Mouse (Mus musculus): ENCODE measurements around the gene Ppia. TPM values are rescaled to one million over a fixed set of nuclear protein-coding genes. Genes with fewer than 3 reads are reported as not detected.
"Not testable (repeated sequence)": the region's sequence is repeated elsewhere in the genome, so short reads cannot be mapped to it uniquely, and the experiment has no call there.

The Ppia gene
- 4,105 and 4,592 TPM in 2 replicates for polyA plus RNA-seq (2014; fragmentation: Nextera tagmentation; extraction: Ambion mirVana)

DNA sequence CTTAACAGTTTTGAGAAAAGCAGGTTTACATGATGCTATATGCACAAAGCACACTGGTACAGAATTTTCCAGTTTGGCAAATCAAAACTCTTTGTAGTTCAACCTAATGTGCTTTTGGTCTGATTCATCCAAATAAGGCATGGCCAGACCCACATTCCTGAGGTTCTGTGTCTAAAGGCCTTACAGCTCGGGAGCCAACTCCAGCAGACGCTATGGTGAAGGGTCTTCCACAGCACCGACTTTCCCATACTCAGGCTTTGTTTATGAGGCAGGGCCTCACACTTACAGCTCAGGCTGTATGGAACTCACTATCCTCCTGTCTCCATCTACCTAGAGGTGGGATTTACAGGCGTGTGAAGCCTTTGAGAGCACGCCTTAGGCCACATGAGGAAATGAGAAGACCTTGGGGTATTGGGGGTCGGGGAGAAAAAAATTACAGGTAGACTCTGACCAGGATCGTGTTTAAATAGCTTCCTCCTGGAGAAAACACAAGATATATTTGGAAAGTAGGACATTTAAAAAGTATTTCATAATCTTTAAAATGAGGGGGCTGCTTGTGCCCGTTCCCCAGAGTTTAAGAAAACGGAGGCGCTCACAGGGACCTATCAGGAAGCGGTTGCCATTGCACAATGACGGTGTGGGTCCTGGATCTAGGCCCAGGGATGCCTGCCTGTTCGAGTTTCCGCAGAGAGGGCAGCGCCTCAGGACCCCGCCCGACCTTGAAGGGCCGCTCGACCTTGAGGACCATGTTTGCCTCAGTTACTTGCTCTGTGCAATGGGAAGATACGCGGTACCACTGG lies at the start of gene Ppia:
Ppia (plus strand) TSS at position 693 of the 800 bp plus-strand sequence.
- DNase-seq (ENCODE audit: low spot score) (no peak), ATAC-seq (no peak)
- H3K36me3 ChIP-seq (ENCODE audit: control insufficient read depth, insufficient read depth, low read length) = peaks cover 16% of the 10 kb centered on the region
- H3K4me3 ChIP-seq (ENCODE audit: low read depth, low read length) = peak within 1 kb of the TSS; percentile 86
- H3K9ac ChIP-seq (ENCODE audit: low read length) = peak within 1 kb of the TSS; percentile 96
- H3K4me1 ChIP-seq (ENCODE audit: control insufficient read depth, insufficient read depth, low read length) = peaks cover 15% of the 10 kb centered on the region
- WGBS = 12% methylated on average over 21 of the region's 21 CpGs
- no peaks in the 10 kb centered on the region for H3K27me3 ChIP-seq (replicated peaks; ENCODE audit: control insufficient read depth, insufficient read depth, low read length)
- no peaks in the 10 kb centered on the region for H3K9me3 ChIP-seq (replicated peaks; ENCODE audit: control insufficient read depth, low read length)
- H3K27ac ChIP-seq (ENCODE audit: low read depth, low read length) = peak within 1 kb of the TSS; percentile 96
- peak within 1 kb of the TSS; percentile 66 for H3K4me2 ChIP-seq (ENCODE audit: low read length)

DNA sequence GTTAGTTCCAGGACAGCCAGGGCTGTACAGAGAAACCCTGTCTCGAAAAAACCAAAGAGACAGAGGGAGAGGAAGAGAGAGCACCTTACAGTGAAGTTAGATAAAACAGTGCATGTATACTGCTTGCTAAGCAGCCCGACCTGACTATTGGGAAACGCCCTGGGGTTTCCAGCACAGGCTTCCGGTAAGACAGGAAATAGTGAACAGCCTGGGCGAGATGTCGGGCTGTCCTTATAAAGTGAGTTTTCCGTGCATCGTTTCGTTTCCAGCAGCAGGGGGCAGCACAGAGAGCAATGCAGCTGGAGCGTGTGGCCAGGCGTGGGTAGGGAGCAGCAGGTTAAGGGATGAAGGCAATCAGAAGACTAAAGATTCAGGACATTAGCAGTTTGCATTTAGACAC lies 49.4 kb upstream of the Ppia start:
- Histone ChIP-seq H3K4me1 (ENCODE audit: control insufficient read depth, insufficient read depth, low read length) (no peaks in the 10 kb centered on the region), H3K9me3 (replicated peaks; ENCODE audit: control insufficient read depth, low read length) (no peaks in the 10 kb centered on the region), H3K27ac (ENCODE audit: low read depth, low read length) (no peak overlapping the region), H3K4me2 (ENCODE audit: low read length) (no peak overlapping the region), H3K9ac (ENCODE audit: low read length) (no peak overlapping the region), H3K27me3 (replicated peaks; ENCODE audit: control insufficient read depth, insufficient read depth, low read length) (no peaks in the 10 kb centered on the region), H3K4me3 (ENCODE audit: low read depth, low read length) (no peak overlapping the region), H3K36me3 (ENCODE audit: control insufficient read depth, insufficient read depth, low read length) (no peaks in the 10 kb centered on the region)
- DNase-seq (ENCODE audit: low spot score) = peak; percentile 70
- peak; percentile 58 for ATAC-seq
- 25% methylated on average over 11 of the region's 11 CpGs for WGBS

- Histone ChIP-seq H3K36me3 (ENCODE audit: control insufficient read depth, insufficient read depth, low read length) (no peaks in the 10 kb centered on the region), H3K4me2 (ENCODE audit: low read length) (no peak overlapping the region), H3K27ac (ENCODE audit: low read depth, low read length) (no peak overlapping the region), H3K4me3 (ENCODE audit: low read depth, low read length) (no peak overlapping the region), H3K9me3 (replicated peaks; ENCODE audit: control insufficient read depth, low read length) (no peaks in the 10 kb centered on the region), H3K9ac (ENCODE audit: low read length) (no peak overlapping the region), H3K4me1 (ENCODE audit: control insufficient read depth, insufficient read depth, low read length) (no peaks in the 10 kb centered on the region), H3K27me3 (replicated peaks; ENCODE audit: control insufficient read depth, insufficient read depth, low read length) (no peaks in the 10 kb centered on the region)
- 88% methylated on average over 6 of the region's 6 CpGs for WGBS
- ATAC-seq (no peak), DNase-seq (ENCODE audit: low spot score) (no peak)
Measured at GRCm38 (mm10) chr11:6366434-6366833, 48.8 kb upstream of the Ppia start.

DNA sequence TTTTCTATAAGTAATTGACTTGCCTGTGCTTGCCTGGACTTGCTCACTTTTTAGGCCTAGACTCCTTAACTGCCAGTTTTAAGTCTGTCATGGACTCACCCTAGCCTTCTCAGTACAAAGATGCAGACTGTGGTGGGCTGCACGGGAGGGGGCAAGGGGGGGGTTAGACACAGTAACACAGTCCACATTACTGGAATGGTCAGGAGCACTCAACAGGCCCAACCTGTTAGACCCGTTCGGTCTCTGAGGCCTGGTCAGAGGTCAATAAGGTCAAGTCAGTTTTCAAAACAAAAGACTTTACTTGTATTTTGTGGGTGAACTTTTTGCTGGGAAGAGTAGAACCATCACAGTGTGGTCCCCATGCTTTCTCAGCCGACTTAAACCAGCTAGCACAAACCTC lies 48.1 kb upstream of the Ppia start:
- Histone ChIP-seq H3K27me3 (replicated peaks; ENCODE audit: control insufficient read depth, insufficient read depth, low read length) (no peaks in the 10 kb centered on the region), H3K4me3 (ENCODE audit: low read depth, low read length) (no peak overlapping the region), H3K9ac (ENCODE audit: low read length) (no peak overlapping the region), H3K27ac (ENCODE audit: low read depth, low read length) (no peak overlapping the region), H3K9me3 (replicated peaks; ENCODE audit: control insufficient read depth, low read length) (no peaks in the 10 kb centered on the region), H3K4me1 (ENCODE audit: control insufficient read depth, insufficient read depth, low read length) (no peaks in the 10 kb centered on the region), H3K36me3 (ENCODE audit: control insufficient read depth, insufficient read depth, low read length) (no peaks in the 10 kb centered on the region), H3K4me2 (ENCODE audit: low read length) (no peak overlapping the region)
- WGBS = 89% methylated on average over 4 of the region's 4 CpGs
- no peak for DNase-seq (ENCODE audit: low spot score)
- no peak for ATAC-seq

DNA sequence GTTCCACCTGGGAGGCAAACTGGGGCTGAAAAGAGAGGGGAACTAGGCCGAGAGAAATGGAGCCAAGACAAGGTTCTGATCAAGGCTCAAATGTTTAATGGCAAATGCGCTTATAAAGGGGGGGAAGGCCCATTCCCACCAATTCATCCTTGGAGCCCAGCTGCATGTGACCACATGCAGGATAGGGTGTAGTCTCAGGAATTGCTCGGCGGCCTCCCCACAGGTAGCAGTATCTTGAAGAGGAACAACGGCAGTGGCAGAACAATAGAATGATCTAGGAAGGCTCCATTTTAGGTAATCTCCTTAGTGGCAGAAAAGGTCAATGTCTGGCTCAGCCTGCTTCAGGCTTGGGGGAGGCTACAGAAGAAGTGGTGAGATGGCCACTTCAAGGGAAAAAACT lies 47.3 kb upstream of the Ppia start:
- not testable (repeated sequence) for H3K9ac ChIP-seq (ENCODE audit: low read length); ATAC-seq; H3K27ac ChIP-seq (ENCODE audit: low read depth, low read length); H3K36me3 ChIP-seq (ENCODE audit: control insufficient read depth, insufficient read depth, low read length); H3K4me1 ChIP-seq (ENCODE audit: control insufficient read depth, insufficient read depth, low read length); H3K4me3 ChIP-seq (ENCODE audit: low read depth, low read length); H3K27me3 ChIP-seq (replicated peaks; ENCODE audit: control insufficient read depth, insufficient read depth, low read length); H3K4me2 ChIP-seq (ENCODE audit: low read length); DNase-seq (ENCODE audit: low spot score); H3K9me3 ChIP-seq (replicated peaks; ENCODE audit: control insufficient read depth, low read length)
- WGBS = 85% methylated on average over 5 of the region's 5 CpGs

DNA sequence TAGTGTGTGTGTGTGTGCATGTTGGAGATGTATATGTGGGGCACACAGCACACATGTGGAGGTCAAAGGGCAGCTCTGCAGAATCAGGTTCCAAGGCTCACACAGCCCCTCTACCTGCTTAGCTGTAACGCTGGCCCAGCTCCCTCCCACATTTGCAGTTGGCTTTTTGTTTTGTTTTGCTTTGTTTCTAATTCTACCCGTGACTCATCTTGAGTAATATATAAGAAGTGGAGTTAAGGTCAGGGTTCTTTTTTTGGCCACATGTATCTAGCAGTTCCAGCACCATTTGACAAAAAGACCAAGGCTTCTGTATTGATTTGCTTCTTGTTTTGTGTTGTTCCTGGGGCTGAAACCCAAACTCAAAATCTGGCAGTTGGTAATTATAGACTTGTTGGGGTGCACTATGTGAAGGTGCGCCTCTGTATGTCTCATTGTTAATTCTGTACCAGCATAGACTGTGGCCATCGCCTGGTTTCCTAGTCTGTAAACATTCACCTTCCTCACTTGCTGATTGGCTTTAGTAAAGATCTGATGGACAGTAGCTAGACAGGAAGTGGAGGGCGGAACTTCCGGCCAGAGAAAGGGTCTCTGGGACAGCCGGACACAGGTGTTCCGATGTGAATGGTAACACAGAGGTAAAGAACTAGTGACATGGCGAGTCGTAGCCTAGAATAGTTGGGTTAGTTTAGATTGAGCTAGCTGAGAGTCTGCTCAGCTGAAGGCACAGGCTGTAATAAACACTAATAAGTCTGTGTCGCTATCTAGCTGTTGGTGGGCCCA lies 43.7 kb upstream of the Ppia start:
- Histone ChIP-seq H3K9ac (ENCODE audit: low read length) (no peak overlapping the region), H3K4me3 (ENCODE audit: low read depth, low read length) (no peak overlapping the region), H3K9me3 (replicated peaks; ENCODE audit: control insufficient read depth, low read length) (no peaks in the 10 kb centered on the region), H3K36me3 (ENCODE audit: control insufficient read depth, insufficient read depth, low read length) (no peaks in the 10 kb centered on the region), H3K27me3 (replicated peaks; ENCODE audit: control insufficient read depth, insufficient read depth, low read length) (no peaks in the 10 kb centered on the region), H3K4me2 (ENCODE audit: low read length) (no peak overlapping the region), H3K4me1 (ENCODE audit: control insufficient read depth, insufficient read depth, low read length) (no peaks in the 10 kb centered on the region), H3K27ac (ENCODE audit: low read depth, low read length) (no peak overlapping the region)
- DNase-seq (ENCODE audit: low spot score) (no peak), ATAC-seq (no peak)
- WGBS = 89% methylated on average over 11 of the region's 11 CpGs

DNA sequence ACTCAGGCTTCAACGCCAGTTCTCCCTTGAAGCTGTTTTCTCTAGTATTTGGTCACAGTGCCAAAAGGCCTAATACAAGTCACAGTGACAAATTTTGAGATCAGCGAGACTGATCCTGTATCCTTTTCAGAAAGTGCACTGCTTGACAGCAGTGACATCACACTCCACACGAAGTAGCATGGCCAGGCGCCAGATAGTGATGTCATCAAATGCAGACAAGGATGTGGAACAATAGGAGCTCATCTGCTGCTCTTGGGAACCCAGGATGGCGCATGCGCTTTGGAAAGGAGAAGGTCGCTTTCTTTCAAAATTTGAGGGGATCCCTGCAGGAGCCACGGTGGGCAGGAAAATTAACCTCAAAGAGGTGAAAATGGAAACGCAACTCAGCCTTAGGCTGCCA lies 42.5 kb upstream of the Ppia start:
- Histone ChIP-seq H3K27me3 (replicated peaks; ENCODE audit: control insufficient read depth, insufficient read depth, low read length) (no peaks in the 10 kb centered on the region), H3K4me3 (ENCODE audit: low read depth, low read length) (no peak overlapping the region), H3K9ac (ENCODE audit: low read length) (no peak overlapping the region), H3K4me1 (ENCODE audit: control insufficient read depth, insufficient read depth, low read length) (no peaks in the 10 kb centered on the region), H3K9me3 (replicated peaks; ENCODE audit: control insufficient read depth, low read length) (no peaks in the 10 kb centered on the region), H3K4me2 (ENCODE audit: low read length) (no peak overlapping the region), H3K27ac (ENCODE audit: low read depth, low read length) (no peak overlapping the region), H3K36me3 (ENCODE audit: control insufficient read depth, insufficient read depth, low read length) (no peaks in the 10 kb centered on the region)
- no peak for ATAC-seq
- WGBS = 71% methylated on average over 9 of the region's 9 CpGs
- DNase-seq (ENCODE audit: low spot score) = peak; percentile 27

DNA sequence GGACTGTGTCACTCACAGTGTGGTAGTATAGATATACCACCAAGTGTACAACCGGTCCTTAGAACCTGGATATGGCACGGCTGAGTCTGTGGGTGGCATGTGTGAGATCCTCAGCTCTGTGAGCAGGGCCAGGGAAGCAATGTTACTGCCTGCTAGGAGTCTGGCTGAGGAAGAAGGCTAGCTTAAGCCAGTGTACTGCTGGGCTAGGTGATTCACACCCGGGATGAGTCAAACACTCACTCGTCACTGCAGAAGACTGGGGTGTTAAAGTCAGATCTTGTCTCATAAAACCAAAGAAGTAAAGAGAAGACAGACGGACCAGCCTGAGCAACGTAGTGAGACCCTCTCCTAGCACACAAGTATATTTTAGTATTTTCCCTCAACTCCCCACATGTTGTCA lies 34.3 kb upstream of the Ppia start:
- no peak for DNase-seq (ENCODE audit: low spot score)
- Histone ChIP-seq H3K9ac (ENCODE audit: low read length) (no peak overlapping the region), H3K36me3 (ENCODE audit: control insufficient read depth, insufficient read depth, low read length) (no peaks in the 10 kb centered on the region), H3K27ac (ENCODE audit: low read depth, low read length) (no peak overlapping the region), H3K4me1 (ENCODE audit: control insufficient read depth, insufficient read depth, low read length) (no peaks in the 10 kb centered on the region), H3K9me3 (replicated peaks; ENCODE audit: control insufficient read depth, low read length) (no peaks in the 10 kb centered on the region), H3K4me2 (ENCODE audit: low read length) (no peak overlapping the region), H3K27me3 (replicated peaks; ENCODE audit: control insufficient read depth, insufficient read depth, low read length) (no peaks in the 10 kb centered on the region), H3K4me3 (ENCODE audit: low read depth, low read length) (no peak overlapping the region)
- no peak for ATAC-seq
- WGBS = 85% methylated on average over 6 of the region's 6 CpGs

All from forebrain, embryonic 14.5 days (tissue).